Mouse (Mus musculus) testis, adult 10 weeks (tissue): ENCODE measurements around the gene Adgre4. TPM values are rescaled to one million over a fixed set of nuclear protein-coding genes. Genes with fewer than 3 reads are reported as not detected.

Source experiments
- polyA plus RNA-seq: library from polyadenylated mRNA; stranded (reverse); fragments of 350-450 nt; fragmentation: Illumina TruSeq; extraction: RNeasy Lipid Tissue Mini Kit (QIAGEN cat#74804); gene quantifications from one replicate; pipeline ENCODE4 v1.2.3, GENCODE M21; 2014; ENCODE audit warnings: low read depth, low replicate concordance

Gene Adgre4
- polyA plus RNA-seq, result 0.07 TPM

GRCm38 (mm10) chr17:55749786-55750185, at the start of gene Adgre4:
Gene Adgre4 (plus strand): TSS chr17:55749984.

GRCm38 (mm10) chr17:55711984-55712811, 37.6 kb upstream of the Adgre4 start, which contains the start of gene Pot1b:
Gene Pot1b (minus strand): TSS chr17:55712628.

GRCm38 (mm10) chr17:55878636-55879369, 129.0 kb downstream of the Adgre4 start, which contains the start of gene Zfp119a:
Gene Zfp119a (minus strand): TSS chr17:55878930.

Other genes starting within 250 kb of the Adgre4 start
- 0.55 TPM for gene Vmn2r118, start 124.8 kb upstream of the Adgre4 start, polyA plus RNA-seq
- 16.7 TPM for gene Pot1b, start 37.4 kb upstream of the Adgre4 start, polyA plus RNA-seq
- 3.0 TPM for gene Zfp119a, start 128.9 kb downstream of the Adgre4 start, polyA plus RNA-seq
- gene Zfp959, start 142.1 kb downstream of the Adgre4 start, polyA plus RNA-seq, result 4.6 TPM
- gene Zfp119b, start 199.5 kb downstream of the Adgre4 start, polyA plus RNA-seq, result 5.8 TPM
- not detected for gene Ebi3, start 202.7 kb downstream of the Adgre4 start, polyA plus RNA-seq
- gene Yju2, start 209.1 kb downstream of the Adgre4 start, polyA plus RNA-seq, result 1.1 TPM
- not detected for gene Shd, start 220.5 kb downstream of the Adgre4 start, polyA plus RNA-seq
- gene Fsd1, start 236.5 kb downstream of the Adgre4 start, polyA plus RNA-seq, result not detected